Mouse (Mus musculus): ENCODE results near the gene Tmem235. TPM values are rescaled to one million over a fixed set of nuclear protein-coding genes. Genes with fewer than 3 reads are reported as not detected.

Tmem235 gene
- polyA plus RNA-seq, 1 experiment from 2014 or later, result not detected

DNA sequence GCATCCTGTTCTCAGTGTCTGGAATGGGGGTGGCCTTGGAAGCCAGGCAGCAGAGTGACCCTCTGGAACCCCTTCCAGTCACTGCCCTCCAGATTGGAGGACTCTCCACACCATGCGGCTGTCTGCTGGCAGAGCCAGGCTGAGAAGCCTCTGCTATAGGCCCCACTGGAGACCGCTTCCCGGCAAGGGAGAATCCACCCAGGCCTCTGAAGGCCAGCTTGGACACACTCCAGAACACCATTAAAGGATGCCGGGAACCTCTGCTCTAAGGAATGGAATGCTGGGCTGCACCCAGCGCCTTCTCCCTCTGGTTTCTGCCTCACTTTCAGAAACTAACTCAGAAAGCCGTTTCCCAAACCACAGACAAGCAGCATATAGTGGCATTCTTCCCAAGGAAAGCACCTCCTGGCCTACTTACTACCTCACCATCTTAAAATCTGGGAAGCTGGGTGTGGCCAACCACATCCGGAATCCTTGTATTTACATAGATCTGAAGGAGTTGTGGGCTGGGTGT, 37.8 kb upstream of the Tmem235 start:
- Histone ChIP-seq H3K4me2 (no peak overlapping the region), H3K9me3 (replicated peaks; ENCODE audit: control insufficient read depth, low read length) (no peaks in the 10 kb centered on the region), H3K27ac (ENCODE audit: low read depth, low read length) (no peak overlapping the region; the same call in 1 of the 2 replicates), H3K4me1 (ENCODE audit: control insufficient read depth, insufficient read depth, low read length) (peaks cover 36% of the 10 kb centered on the region), H3K27me3 (ENCODE audit: control insufficient read depth, insufficient read depth, low read length) (no peaks in the 10 kb centered on the region), H3K9ac (ENCODE audit: low read depth, low read length) (no peak overlapping the region; the same call in 1 of the 2 replicates), H3K36me3 (ENCODE audit: control insufficient read depth, insufficient read depth, low read length) (peaks cover 18% of the 10 kb centered on the region), H3K4me3 (ENCODE audit: low read depth, low read length) (no peak overlapping the region)
- no peak for ATAC-seq (replicated peaks; ENCODE audit: insufficient number of reproducible peaks, low FRiP score, low TSS enrichment)
- WGBS (ENCODE audit: insufficient replicate concordance), result 76% methylated on average over 7 of the region's 7 CpGs

DNA sequence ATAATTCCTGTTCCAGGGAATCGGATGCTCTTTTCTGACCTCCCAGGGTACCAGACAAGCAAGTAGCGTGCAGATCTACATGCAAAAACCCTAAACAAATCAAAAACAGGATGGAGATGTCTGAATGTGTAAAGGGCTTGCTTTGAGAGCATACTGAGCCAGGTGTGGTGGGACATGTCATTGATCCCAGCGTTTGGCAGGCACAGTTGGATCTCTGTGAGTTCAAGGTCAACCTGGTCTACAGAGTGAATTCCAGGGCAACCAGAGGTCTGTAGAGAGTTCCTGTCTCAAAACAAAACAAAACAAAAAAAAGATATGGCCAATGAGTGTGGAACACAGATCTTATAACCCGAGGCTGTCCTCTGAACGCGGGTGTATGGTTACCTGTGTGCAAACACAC, 37.1 kb upstream of the Tmem235 start:
- 89% methylated on average over 6 of the region's 6 CpGs for WGBS (ENCODE audit: insufficient replicate concordance)
- peaks cover 42% of the 10 kb centered on the region for H3K4me1 ChIP-seq (ENCODE audit: control insufficient read depth, insufficient read depth, low read length)
- peaks cover 18% of the 10 kb centered on the region for H3K36me3 ChIP-seq (ENCODE audit: control insufficient read depth, insufficient read depth, low read length)
- H3K9me3 ChIP-seq (replicated peaks; ENCODE audit: control insufficient read depth, low read length), result no peaks in the 10 kb centered on the region
- H3K27ac ChIP-seq (ENCODE audit: low read depth, low read length), result no peak overlapping the region
- no peaks in the 10 kb centered on the region for H3K27me3 ChIP-seq (ENCODE audit: control insufficient read depth, insufficient read depth, low read length)
- H3K4me3 ChIP-seq (ENCODE audit: low read depth, low read length), result no peak overlapping the region
- no peak for ATAC-seq (replicated peaks; ENCODE audit: insufficient number of reproducible peaks, low FRiP score, low TSS enrichment)
- H3K9ac ChIP-seq (ENCODE audit: low read depth, low read length), result no peak overlapping the region
- H3K4me2 ChIP-seq, result no peak overlapping the region

DNA sequence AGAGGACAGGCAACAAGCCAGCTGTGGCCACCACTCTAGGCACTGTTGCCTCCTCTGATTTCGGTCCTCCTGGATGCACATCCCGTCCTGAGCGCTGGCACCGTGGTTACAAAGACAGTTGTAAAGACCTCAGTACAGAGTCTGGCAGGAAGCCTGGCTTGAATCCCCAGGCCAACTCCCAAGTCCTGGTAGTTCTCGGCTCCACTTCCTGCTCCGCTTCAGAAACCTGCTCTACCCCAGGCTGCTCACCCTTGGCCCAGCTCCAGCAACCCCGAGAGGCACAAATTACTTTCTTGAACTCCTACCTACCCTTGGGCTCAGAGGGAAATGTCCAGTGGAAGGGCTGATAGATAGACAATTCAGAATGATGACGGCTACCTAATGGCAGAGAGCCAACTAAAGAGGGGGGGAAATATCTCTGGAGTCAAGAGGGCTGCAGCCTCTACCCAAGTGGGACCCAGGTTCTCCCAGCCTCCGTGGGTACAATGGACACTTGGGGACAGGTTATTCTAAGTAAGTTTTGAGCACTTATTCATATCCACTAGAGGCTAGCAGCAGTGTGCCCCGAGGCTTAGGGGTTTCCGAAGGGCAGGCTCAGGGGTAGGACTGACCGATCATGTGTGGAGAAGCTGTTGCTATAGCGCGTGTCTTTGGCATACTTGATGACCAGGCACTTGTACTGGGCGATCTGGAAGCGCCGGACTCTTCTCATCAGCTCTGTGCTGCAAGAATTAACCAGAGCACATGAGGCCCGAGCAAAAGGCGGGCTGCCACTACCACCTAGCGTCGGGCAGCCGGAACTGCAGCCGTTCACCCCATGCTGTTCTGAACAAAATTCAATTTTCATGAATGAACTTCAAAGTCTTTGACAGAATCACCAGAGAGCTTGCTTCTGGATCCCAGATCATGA, 36.2 kb upstream of the Tmem235 start:
- Histone ChIP-seq H3K4me3 (ENCODE audit: low read depth, low read length) (peak overlapping the region; percentile 65), H3K4me1 (ENCODE audit: control insufficient read depth, insufficient read depth, low read length) (peaks cover 51% of the 10 kb centered on the region), H3K27me3 (ENCODE audit: control insufficient read depth, insufficient read depth, low read length) (no peaks in the 10 kb centered on the region), H3K9me3 (replicated peaks; ENCODE audit: control insufficient read depth, low read length) (no peaks in the 10 kb centered on the region), H3K36me3 (ENCODE audit: control insufficient read depth, insufficient read depth, low read length) (peaks cover 18% of the 10 kb centered on the region), H3K4me2 (peak overlapping the region; percentile 81), H3K9ac (ENCODE audit: low read depth, low read length) (peak overlapping the region; percentile 86), H3K27ac (ENCODE audit: low read depth, low read length) (peak overlapping the region; percentile 89)
- 0 out of 2 replicates have a peak, but pooled peaks have one; percentile 43 for ATAC-seq (replicated peaks; ENCODE audit: insufficient number of reproducible peaks, low FRiP score, low TSS enrichment)
- 22% methylated on average over 23 of the region's 23 CpGs for WGBS (ENCODE audit: insufficient replicate concordance)

DNA sequence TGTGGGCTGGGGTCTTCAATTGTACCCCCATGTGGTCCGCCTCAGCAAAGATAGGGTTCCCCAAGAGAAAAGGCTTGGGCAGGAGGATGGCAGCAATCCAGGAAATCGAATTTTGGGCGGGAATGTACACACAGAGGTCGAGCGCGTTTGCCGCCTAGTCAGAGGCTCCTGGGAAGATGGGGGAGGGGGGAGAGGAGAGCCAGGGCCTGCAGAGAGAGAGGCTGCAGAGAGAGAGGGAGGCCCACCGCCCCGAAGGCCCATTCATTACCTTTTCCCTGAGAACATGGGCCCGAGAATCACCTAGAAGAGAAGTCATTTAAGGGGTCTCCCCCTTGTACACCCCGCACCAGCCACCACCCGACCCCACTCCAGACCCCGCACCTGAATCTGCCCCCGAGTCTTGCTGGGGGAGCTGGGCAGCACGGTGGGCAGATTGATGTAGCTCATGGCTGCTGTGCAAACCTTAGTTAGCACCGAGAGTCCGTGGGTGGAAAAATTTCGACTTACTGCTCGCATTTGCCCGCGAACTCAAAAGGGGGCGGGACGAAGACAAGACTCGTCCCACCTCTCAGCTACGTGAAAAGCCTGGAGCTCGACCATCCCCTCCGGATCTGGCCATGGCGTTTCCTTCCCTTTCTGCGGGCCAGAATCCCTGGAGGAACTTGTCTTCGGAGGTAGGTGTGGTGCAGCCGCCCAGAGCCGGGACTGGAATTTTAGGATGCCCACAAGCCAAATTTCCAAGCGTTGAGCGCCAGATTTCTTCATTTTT, 35.0 kb upstream of the Tmem235 start, which contains the start of the genes Afmid and Tk1:
TSS of gene Afmid (plus strand) at position 592 of the 769 bp plus-strand sequence.
TSS of gene Tk1 (minus strand) at position 760 of the 769 bp plus-strand sequence.
- Histone ChIP-seq H3K4me3 (ENCODE audit: low read depth, low read length) (peak within 1 kb of the TSS; percentile 65), H3K4me1 (ENCODE audit: control insufficient read depth, insufficient read depth, low read length) (peaks cover 57% of the 10 kb centered on the region), H3K9ac (ENCODE audit: low read depth, low read length) (peak within 1 kb of the TSS; percentile 86), H3K27ac (ENCODE audit: low read depth, low read length) (peak within 1 kb of the TSS; percentile 89), H3K9me3 (replicated peaks; ENCODE audit: control insufficient read depth, low read length) (no peaks in the 10 kb centered on the region), H3K27me3 (ENCODE audit: control insufficient read depth, insufficient read depth, low read length) (no peaks in the 10 kb centered on the region), H3K36me3 (ENCODE audit: control insufficient read depth, insufficient read depth, low read length) (peaks cover 14% of the 10 kb centered on the region), H3K4me2 (peak within 1 kb of the TSS; percentile 81)
- under 1% methylated on average over 34 of the region's 34 CpGs for WGBS (ENCODE audit: insufficient replicate concordance)
- ATAC-seq (replicated peaks; ENCODE audit: insufficient number of reproducible peaks, low FRiP score, low TSS enrichment), result 0 out of 2 replicates have a peak, but pooled peaks have one; percentile 27

DNA sequence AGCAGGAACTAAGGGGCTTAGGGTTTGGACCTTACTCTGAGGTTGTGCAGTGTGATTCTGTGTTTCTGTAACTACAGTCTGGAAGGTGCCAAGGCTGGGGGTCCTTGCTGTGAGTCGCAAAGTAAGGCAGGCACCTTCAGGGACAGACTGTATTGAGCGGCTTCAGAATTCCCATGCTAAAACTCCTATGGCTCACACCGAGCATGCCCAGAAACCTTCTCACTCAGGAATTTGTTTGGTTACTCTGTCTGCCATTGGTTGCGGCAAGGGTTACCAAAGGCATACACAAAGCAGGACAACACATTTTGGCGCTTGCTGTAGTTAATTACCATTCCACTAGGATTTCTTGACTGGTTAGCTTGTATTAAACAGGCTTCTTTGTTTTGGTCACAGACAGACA, 34.4 kb upstream of the Tmem235 start:
- Histone ChIP-seq H3K27me3 (ENCODE audit: control insufficient read depth, insufficient read depth, low read length) (no peaks in the 10 kb centered on the region), H3K4me2 (peak overlapping the region; percentile 81), H3K27ac (ENCODE audit: low read depth, low read length) (peak overlapping the region; percentile 89), H3K9ac (ENCODE audit: low read depth, low read length) (peak overlapping the region; percentile 86), H3K36me3 (ENCODE audit: control insufficient read depth, insufficient read depth, low read length) (peaks cover 11% of the 10 kb centered on the region), H3K4me1 (ENCODE audit: control insufficient read depth, insufficient read depth, low read length) (peaks cover 62% of the 10 kb centered on the region), H3K9me3 (replicated peaks; ENCODE audit: control insufficient read depth, low read length) (no peaks in the 10 kb centered on the region), H3K4me3 (ENCODE audit: low read depth, low read length) (peak overlapping the region; percentile 65)
- WGBS (ENCODE audit: insufficient replicate concordance), result 17% methylated on average over 5 of the region's 5 CpGs
- no peak for ATAC-seq (replicated peaks; ENCODE audit: insufficient number of reproducible peaks, low FRiP score, low TSS enrichment)

DNA sequence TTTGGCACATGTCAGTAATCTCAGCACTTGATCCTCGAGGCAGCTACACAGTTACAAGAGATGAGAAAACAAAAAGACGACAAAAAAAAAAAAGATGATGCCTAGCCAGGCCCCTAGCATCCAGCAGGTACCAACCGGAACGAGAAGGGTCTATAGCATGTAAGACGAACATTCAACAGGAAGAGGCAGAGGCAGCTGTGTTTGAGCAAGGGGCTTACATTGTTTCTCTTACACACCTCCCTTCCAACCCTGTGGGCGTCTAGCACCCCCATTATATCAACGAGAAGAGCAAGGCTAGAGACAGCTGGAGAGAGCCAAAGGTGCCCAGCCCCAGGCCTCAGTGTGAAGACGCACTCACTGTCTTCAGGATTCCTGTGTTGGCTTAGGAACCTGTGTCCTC, 33.6 kb upstream of the Tmem235 start:
- no peak for ATAC-seq (replicated peaks; ENCODE audit: insufficient number of reproducible peaks, low FRiP score, low TSS enrichment)
- peak overlapping the region; percentile 97; the same call in 1 of the 2 replicates for H3K27ac ChIP-seq (ENCODE audit: low read depth, low read length)
- no peaks in the 10 kb centered on the region for H3K9me3 ChIP-seq (replicated peaks; ENCODE audit: control insufficient read depth, low read length)
- 67% methylated on average over 8 of the region's 8 CpGs for WGBS (ENCODE audit: insufficient replicate concordance)
- H3K4me3 ChIP-seq (ENCODE audit: low read depth, low read length), result no peak overlapping the region
- no peaks in the 10 kb centered on the region for H3K27me3 ChIP-seq (ENCODE audit: control insufficient read depth, insufficient read depth, low read length)
- H3K9ac ChIP-seq (ENCODE audit: low read depth, low read length), result 0 out of 2 replicates have a peak overlapping the region, but pooled peaks have one; percentile 3
- H3K36me3 ChIP-seq (ENCODE audit: control insufficient read depth, insufficient read depth, low read length), result peaks cover 5% of the 10 kb centered on the region
- peaks cover 63% of the 10 kb centered on the region for H3K4me1 ChIP-seq (ENCODE audit: control insufficient read depth, insufficient read depth, low read length)
- H3K4me2 ChIP-seq, result peak overlapping the region; percentile 81

DNA sequence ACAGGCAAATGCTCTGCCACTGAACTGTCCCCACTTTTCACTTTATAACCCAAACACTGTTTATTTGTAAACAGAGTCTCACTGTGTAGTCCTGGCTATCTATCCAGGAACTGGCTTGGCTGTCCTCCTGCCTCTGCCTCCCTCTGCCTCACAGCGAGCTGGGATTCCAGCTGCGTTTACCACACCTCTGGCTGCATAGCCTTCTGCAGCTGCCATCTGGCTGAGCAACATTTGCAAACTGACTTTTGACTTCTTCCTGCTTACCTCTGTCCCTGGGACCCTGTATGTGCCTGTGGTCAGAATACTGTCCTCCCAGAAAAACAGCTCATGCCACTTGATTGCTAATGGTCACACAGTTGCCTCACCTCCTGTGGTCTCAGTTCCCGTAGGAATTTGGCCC, 33.2 kb upstream of the Tmem235 start:
- H3K27me3 ChIP-seq (ENCODE audit: control insufficient read depth, insufficient read depth, low read length), result no peaks in the 10 kb centered on the region
- H3K4me2 ChIP-seq, result peak overlapping the region; percentile 81
- ATAC-seq (replicated peaks; ENCODE audit: insufficient number of reproducible peaks, low FRiP score, low TSS enrichment), result no peak
- 53% methylated on average over 3 of the region's 3 CpGs for WGBS (ENCODE audit: insufficient replicate concordance)
- H3K9ac ChIP-seq (ENCODE audit: low read depth, low read length), result 0 out of 2 replicates have a peak overlapping the region, but pooled peaks have one; percentile 3
- peaks cover 68% of the 10 kb centered on the region for H3K4me1 ChIP-seq (ENCODE audit: control insufficient read depth, insufficient read depth, low read length)
- H3K4me3 ChIP-seq (ENCODE audit: low read depth, low read length), result no peak overlapping the region
- H3K36me3 ChIP-seq (ENCODE audit: control insufficient read depth, insufficient read depth, low read length), result peaks cover 4% of the 10 kb centered on the region
- H3K9me3 ChIP-seq (replicated peaks; ENCODE audit: control insufficient read depth, low read length), result no peaks in the 10 kb centered on the region
- peak overlapping the region; percentile 97 for H3K27ac ChIP-seq (ENCODE audit: low read depth, low read length)

Data from heart, embryonic 11.5 days (tissue).